Mouse (Mus musculus) heart, embryonic 13.5 days (tissue): ENCODE data around the gene Fam53b. TPM values are rescaled to one million over a fixed set of nuclear protein-coding genes. Genes with fewer than 3 reads are reported as not detected.

ENCODE experiments used
- ATAC-seq: fragments of 200-750 bp; cut with Nextera tagmentation; 2 replicates; pipeline ENCODE4 v1.8.0; 2017; ENCODE audit warnings: moderate TSS enrichment; ENCODE audit not compliant: insufficient number of reproducible peaks, low FRiP score, low TSS enrichment; ENCODE audit errors: extremely low read depth
- H3K27ac ChIP-seq: fragments of 300-500 bp; sonication (generic); replicated peaks from 2 replicates; pipeline ENCODE4 v1.5.1; 2015; ENCODE audit warnings: moderate library complexity, mild to moderate bottlenecking, inconsistent platforms
- H3K27me3 ChIP-seq: fragments of 300-500 bp; sonication (generic); replicated peaks from 2 replicates; pipeline ENCODE4 v1.6.1; 2015; ENCODE audit warnings: mild to moderate bottlenecking, inconsistent platforms
- H3K36me3 ChIP-seq: fragments of 300-500 bp; sonication (generic); 2 replicates; pipeline ENCODE4 v1.6.1; 2015; ENCODE audit warnings: mild to moderate bottlenecking, inconsistent platforms
- H3K4me1 ChIP-seq: fragments of 300-500 bp; sonication (generic); 2 replicates; pipeline ENCODE4 v1.6.1; 2015; ENCODE audit warnings: inconsistent platforms
- H3K4me2 ChIP-seq: fragments of 300-500 bp; sonication (generic); 2 replicates; pipeline ENCODE4 v1.6.1; 2015; ENCODE audit warnings: inconsistent platforms, mild to moderate bottlenecking, moderate library complexity
- H3K4me3 ChIP-seq: fragments of 300-500 bp; sonication (generic); 2 replicates; pipeline ENCODE4 v1.5.1; 2015; ENCODE audit warnings: moderate library complexity, mild to moderate bottlenecking, inconsistent platforms
- H3K9ac ChIP-seq: fragments of 300-500 bp; sonication (generic); 2 replicates; pipeline ENCODE4 v1.6.1; 2015; ENCODE audit warnings: inconsistent platforms, mild to moderate bottlenecking, moderate library complexity
- H3K9me3 ChIP-seq: fragments of 300-500 bp; sonication (generic); 2 replicates; pipeline ENCODE4 v1.6.1; 2016; ENCODE audit warnings: inconsistent platforms
- WGBS: fragments of 180-500 bp; shearing (Covaris S2); methylation state at CpG from one replicate; pipeline ENCODE4 v1.1.7; 2015; ENCODE audit warnings: mixed read lengths; 5-methylcytosine and 5-hydroxymethylcytosine counted together
- polyA plus RNA-seq: library from polyadenylated mRNA; unstranded; fragments of >200 nt; fragmentation: Nextera tagmentation; extraction: Ambion mirVana; gene quantifications from 2 replicates; pipeline ENCODE4 v1.2.1, GENCODE M21; 2015

The Fam53b gene
- polyA plus RNA-seq, 1 experiment from 2014 or later, result 12.5 TPM

DNA sequence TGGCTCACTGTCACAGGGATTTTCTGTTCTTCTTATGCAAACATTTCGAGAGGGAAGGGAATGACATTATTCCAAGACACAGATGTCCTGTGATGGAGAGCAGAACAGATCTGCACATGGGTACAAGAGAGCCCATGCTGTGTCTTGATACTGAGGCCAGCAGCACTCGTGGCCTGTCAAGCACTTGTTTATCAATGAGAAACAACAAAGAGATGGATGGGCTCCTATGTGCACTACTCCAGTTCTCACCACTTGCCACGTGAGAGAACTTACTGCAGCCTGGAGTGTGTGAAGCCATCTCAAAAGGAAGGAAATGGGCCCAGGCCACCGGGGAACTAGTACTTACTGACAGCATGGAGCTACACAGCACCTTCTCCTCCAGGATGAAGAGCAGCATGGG is 27.2 kb downstream of the Fam53b start:
- 15% methylated on average over 4 of the region's 4 CpGs for WGBS
- no peaks in the 10 kb centered on the region for H3K36me3 ChIP-seq
- H3K27ac ChIP-seq, result peak overlapping the region; percentile 85
- H3K9me3 ChIP-seq, result no peaks in the 10 kb centered on the region
- 0 out of 2 replicates have a peak overlapping the region, but pooled peaks have one; percentile 5 for H3K4me2 ChIP-seq
- peaks cover 69% of the 10 kb centered on the region for H3K4me1 ChIP-seq
- H3K27me3 ChIP-seq, result no peaks in the 10 kb centered on the region
- no peak for ATAC-seq
- H3K9ac ChIP-seq, result peak overlapping the region; percentile 30; the same call in 1 of the 2 replicates
- H3K4me3 ChIP-seq, result no peak overlapping the region

DNA sequence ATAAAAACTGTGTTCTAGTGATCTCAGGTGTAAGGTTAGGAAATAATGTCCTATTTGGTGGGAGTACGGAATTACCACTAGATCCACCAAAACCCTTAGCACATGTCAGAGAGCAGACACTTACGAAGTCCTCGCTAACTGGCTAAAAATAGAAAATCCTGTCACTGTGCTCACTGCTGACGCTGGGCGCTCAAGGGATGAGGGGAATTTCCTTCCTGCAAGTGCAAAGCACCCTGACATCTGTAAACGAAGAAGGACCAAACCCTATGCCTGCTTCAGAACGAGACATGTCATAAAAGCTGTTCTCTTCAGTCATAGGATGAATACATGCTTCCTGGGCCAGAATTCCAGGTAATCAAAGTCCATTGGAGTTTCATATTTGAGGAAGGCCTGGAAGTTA is 27.7 kb downstream of the Fam53b start:
- H3K9me3 ChIP-seq, result no peaks in the 10 kb centered on the region
- H3K27me3 ChIP-seq, result no peaks in the 10 kb centered on the region
- H3K4me1 ChIP-seq, result peaks cover 74% of the 10 kb centered on the region
- H3K4me2 ChIP-seq, result 0 out of 2 replicates have a peak overlapping the region, but pooled peaks have one; percentile 5
- H3K27ac ChIP-seq, result peak overlapping the region; percentile 85
- peak overlapping the region; percentile 65 for H3K9ac ChIP-seq
- WGBS, result 17% methylated on average over 7 of the region's 7 CpGs
- no peaks in the 10 kb centered on the region for H3K36me3 ChIP-seq
- ATAC-seq, result no peak
- H3K4me3 ChIP-seq, result no peak overlapping the region

DNA sequence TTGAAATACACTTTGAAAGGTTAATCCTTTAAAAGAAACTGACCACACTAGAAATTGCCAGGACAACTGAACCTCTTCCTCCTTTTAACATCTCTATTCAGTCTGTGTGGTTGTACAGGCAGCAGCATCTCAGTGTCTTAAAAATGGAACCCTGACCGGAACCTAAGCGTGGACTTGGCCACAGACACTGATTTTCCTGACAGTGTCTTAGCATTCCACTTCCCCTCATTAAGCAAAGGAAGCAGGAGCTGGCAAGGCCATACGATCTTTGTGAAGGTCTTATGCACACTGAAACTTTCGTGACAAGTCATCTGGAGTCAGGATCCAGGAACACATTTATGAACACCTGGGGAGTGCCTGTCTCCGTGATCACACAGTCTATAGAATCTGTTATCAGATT is 29.6 kb downstream of the Fam53b start:
- Histone ChIP-seq H3K9ac (no peak overlapping the region), H3K4me1 (peaks cover 80% of the 10 kb centered on the region), H3K9me3 (no peaks in the 10 kb centered on the region), H3K4me2 (no peak overlapping the region), H3K27ac (no peak overlapping the region), H3K27me3 (no peaks in the 10 kb centered on the region), H3K36me3 (no peaks in the 10 kb centered on the region), H3K4me3 (no peak overlapping the region)
- no peak for ATAC-seq
- 73% methylated on average over 5 of the region's 5 CpGs for WGBS

DNA sequence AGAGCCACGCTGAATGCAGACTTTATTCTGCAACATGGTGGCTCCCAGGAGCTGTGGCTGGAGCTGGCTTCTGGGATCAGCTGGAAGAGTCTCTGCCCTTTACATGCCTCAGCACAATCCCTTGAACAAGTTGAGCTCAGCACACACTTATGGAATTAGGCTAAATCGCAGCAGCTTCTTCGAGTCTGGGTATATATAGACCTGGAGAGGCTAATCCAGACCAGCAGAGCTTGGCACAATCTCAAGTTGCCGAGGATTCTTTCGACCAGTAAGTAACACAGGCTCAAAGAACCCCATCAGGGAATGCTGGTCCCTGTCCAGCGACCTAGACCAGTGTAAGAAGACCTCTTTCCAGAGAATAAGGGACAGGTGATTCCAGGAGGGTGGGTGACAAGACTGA is 31.8 kb downstream of the Fam53b start:
- H3K4me1 ChIP-seq, result peaks cover 85% of the 10 kb centered on the region
- peak overlapping the region; percentile 42; the same call in 1 of the 2 replicates for H3K9ac ChIP-seq
- H3K27me3 ChIP-seq, result no peaks in the 10 kb centered on the region
- no peaks in the 10 kb centered on the region for H3K9me3 ChIP-seq
- peak overlapping the region; percentile 13 for H3K4me2 ChIP-seq
- peak overlapping the region; percentile 71 for H3K27ac ChIP-seq
- H3K4me3 ChIP-seq, result no peak overlapping the region
- ATAC-seq, result no peak
- 44% methylated on average over 6 of the region's 6 CpGs for WGBS
- H3K36me3 ChIP-seq, result peaks cover 18% of the 10 kb centered on the region

DNA sequence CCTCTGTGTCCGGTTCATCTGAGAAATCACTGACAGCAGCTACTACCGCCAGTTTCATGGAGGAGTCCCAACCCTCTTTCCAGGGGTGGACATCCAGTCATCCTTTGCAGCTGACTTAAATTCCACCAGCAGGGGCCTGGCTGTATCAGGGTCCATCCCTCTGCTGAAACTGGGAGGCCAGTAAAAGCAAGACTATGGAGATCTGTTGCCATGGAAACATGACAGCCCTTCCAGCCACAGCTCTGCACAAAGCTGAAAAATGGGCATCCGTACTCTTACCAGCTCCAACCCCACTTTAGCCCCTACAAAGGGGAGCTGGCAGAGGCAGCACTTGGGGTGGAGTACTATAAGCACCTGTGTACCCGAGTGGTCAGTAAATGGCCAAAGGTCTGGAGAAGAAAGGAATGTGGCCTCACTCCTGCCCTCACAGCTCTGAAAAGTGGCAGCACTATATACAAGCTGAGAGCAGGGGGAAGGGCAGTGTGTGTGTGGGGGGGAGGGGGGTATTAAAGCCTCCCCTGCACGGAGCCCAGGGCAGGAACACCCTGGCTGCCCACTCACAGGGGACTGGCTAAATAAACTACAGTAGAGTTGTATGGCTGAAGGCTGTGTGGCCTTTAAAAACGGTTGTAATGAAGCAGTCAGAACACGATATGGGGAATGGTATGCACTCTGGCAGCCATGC is 32.4 kb downstream of the Fam53b start:
- H3K4me3 ChIP-seq, result no peak overlapping the region
- H3K4me1 ChIP-seq, result peaks cover 83% of the 10 kb centered on the region
- H3K27ac ChIP-seq, result peak overlapping the region; percentile 71
- peak overlapping the region; percentile 13; the same call in 1 of the 2 replicates for H3K4me2 ChIP-seq
- H3K9me3 ChIP-seq, result no peaks in the 10 kb centered on the region
- ATAC-seq, result no peak
- WGBS, result 39% methylated on average over 7 of the region's 7 CpGs
- H3K36me3 ChIP-seq, result peaks cover 24% of the 10 kb centered on the region
- peak overlapping the region; percentile 12; the same call in 1 of the 2 replicates for H3K9ac ChIP-seq
- H3K27me3 ChIP-seq, result no peaks in the 10 kb centered on the region

DNA sequence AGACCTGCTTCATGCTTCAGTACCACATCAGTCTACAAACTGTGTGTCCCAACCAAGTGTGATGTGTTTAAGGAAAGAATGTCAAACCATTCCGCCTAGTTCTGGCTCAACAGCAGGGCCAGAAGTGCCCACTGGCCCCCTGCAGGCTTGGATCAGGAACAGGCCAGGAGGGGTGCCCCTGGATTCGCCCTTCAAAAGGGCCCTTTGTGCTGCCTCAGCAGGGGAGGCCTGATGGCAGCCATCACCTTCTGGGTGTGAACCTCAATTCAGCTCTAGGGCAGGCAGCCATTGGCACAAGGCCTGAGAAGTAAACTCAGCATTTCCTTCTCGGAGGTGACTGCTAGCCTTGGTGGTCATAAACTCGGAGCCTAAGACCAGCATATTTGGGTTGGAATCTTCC is 33.1 kb downstream of the Fam53b start:
- Histone ChIP-seq H3K27ac (peak overlapping the region; percentile 71), H3K9me3 (no peaks in the 10 kb centered on the region), H3K4me3 (no peak overlapping the region), H3K4me1 (peaks cover 80% of the 10 kb centered on the region), H3K36me3 (peaks cover 26% of the 10 kb centered on the region), H3K9ac (peak overlapping the region; percentile 45; the same call in 1 of the 2 replicates), H3K27me3 (no peaks in the 10 kb centered on the region), H3K4me2 (no peak overlapping the region)
- no peak for ATAC-seq
- 63% methylated on average over 4 of the region's 4 CpGs for WGBS

DNA sequence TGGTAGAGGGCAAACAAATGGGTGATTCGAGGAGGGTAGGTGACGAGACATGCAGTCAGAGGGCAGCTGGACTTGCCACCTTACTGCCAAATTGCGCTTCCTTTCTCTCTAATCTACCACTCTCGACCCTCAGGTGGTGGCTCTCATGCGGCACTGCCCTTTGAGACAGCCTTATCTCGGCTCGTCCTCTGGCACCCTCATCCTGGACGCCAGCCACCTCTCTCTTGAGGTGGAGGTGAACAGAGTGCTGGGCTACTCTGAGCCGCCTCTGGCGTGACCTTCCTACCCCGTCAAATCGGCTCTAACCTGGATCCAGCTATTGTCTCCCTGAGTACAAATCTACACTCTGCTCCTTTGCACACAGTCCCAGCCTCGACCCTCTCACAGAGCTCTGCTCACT is 35.1 kb downstream of the Fam53b start:
- H3K4me2 ChIP-seq, result no peak overlapping the region
- no peak overlapping the region for H3K4me3 ChIP-seq
- 49% methylated on average over 13 of the region's 13 CpGs for WGBS
- H3K9me3 ChIP-seq, result no peaks in the 10 kb centered on the region
- ATAC-seq, result no peak
- H3K4me1 ChIP-seq, result peaks cover 79% of the 10 kb centered on the region
- H3K9ac ChIP-seq, result peak overlapping the region; percentile 8; the same call in 1 of the 2 replicates
- no peaks in the 10 kb centered on the region for H3K27me3 ChIP-seq
- peak overlapping the region; percentile 26 for H3K27ac ChIP-seq
- peaks cover 33% of the 10 kb centered on the region for H3K36me3 ChIP-seq

DNA sequence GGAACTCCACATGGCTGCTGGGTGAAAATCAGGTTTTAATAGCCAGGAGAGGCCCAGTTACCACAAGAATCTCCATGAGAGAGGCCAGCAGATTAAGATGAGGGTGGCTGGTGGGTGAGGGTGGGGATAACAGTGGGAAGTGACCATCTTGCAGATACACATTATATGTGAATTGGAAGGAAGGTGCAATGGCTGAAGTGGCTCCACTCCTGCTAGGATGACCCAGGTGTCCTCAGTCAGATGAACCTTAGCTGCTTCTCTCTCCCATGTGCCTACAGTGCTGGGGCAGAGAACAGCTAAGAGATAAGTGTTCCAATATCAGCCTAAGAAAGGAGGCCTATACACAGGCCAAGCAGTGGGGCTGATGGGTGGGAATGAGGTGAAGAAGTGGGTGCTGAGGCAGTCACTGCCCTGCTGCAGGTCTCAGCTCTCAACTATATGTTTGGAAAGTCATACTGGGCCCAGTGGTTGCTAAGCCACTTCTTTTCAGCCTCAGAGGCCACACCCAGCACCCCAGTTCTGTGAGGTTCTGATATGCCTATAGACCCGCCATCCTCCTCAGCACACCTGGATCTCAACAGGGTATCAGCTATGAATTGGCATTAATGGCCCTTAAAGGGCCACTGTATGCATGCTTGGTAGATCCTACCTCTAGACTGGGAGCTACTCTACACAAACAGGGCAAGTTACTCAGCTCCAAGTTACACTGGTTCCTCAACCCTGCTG is 35.8 kb downstream of the Fam53b start:
- no peaks in the 10 kb centered on the region for H3K9me3 ChIP-seq
- WGBS, result 82% methylated on average over 1 of the region's 1 CpGs

DNA sequence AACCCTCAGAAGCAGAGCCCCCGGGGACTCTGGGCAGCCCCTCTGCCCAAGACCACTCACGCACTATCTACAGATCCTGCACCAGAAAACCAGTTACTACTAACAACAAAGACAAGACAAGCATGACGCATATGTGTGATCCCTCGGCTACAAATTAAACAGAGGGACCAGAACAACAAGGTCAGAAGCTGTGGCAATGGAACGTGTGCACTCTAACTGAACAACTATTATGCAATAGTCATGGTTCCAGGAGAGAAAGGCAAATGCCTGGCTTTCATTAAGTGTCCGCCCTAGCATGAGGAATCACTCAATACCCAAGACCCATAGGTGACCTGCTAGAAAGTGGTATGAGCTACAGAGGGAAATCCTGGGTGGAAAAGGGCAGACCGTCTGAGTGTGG is 36.6 kb downstream of the Fam53b start:
- Histone ChIP-seq H3K27ac (no peak overlapping the region), H3K4me2 (no peak overlapping the region), H3K4me1 (peaks cover 73% of the 10 kb centered on the region), H3K4me3 (no peak overlapping the region), H3K9ac (no peak overlapping the region), H3K9me3 (no peaks in the 10 kb centered on the region), H3K27me3 (no peaks in the 10 kb centered on the region), H3K36me3 (peaks cover 33% of the 10 kb centered on the region)
- no peak for ATAC-seq
- 84% methylated on average over 7 of the region's 7 CpGs for WGBS

More for the DNA sequence above, 35.8 kb downstream of the Fam53b start:
- Histone ChIP-seq H3K9ac (no peak overlapping the region), H3K36me3 (peaks cover 33% of the 10 kb centered on the region), H3K4me2 (no peak overlapping the region), H3K27me3 (no peaks in the 10 kb centered on the region), H3K4me1 (peaks cover 77% of the 10 kb centered on the region), H3K4me3 (no peak overlapping the region), H3K27ac (peak overlapping the region; percentile 26)
- no peak for ATAC-seq

DNA sequence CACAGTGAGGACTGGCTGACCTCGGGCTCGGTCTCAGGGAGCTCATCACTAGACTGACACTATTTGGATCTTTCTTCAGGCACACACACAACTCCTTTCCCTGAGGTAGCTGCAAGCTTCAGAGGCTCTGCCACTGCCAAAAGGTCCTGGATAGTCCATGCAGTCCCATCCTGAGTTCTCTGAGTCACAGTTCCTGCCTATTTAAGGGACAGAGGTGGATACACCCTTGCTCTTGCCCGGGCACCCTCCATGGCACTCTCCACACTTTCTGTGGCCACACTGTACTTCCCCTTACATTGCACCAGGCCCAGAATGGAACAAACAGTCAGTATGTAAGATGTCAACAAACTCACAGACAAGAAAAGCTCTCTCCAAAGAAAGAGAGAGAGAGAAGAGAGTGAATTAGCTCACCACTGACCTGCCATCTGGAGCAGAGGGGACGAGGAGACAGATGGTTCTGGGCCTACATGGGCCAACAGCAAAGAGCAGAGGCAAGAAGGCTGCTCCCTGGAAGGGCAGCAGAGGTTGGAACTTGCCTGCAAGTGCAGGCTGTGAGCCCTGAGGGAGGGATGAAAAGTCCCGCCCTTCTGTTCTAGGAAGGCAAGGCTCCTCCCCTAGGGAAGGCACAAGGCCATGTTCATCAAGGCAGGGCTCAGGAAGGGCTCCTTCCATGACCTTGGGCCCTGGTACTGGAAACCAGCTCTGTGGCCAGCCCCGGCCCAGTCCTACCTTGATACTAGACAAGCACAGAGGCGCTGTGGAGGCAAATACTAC is 37.2 kb downstream of the Fam53b start:
- H3K4me1 ChIP-seq, result peaks cover 67% of the 10 kb centered on the region

DNA sequence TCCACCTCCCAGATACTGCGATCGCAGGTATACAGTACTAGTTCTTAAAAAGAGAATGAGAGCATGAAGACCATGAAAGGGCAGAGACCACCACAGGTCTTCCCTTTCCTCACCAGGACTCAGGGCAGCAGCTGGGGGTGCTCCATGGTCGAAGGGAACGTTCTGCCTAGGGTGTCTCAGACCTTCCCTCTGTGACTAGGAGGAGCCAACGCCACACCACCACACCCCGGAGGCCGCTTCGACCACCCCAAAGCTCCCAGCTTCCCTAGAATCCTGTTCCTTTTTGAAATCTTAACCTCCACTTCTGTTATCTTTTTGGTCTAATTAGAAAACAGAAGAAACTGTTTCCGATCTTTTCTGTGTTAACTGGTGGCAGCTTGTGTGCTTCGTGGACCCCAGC is 37.8 kb downstream of the Fam53b start:
- Histone ChIP-seq H3K4me3 (no peak overlapping the region), H3K9me3 (no peaks in the 10 kb centered on the region), H3K27me3 (no peaks in the 10 kb centered on the region), H3K36me3 (peaks cover 42% of the 10 kb centered on the region), H3K4me2 (no peak overlapping the region), H3K4me1 (peaks cover 61% of the 10 kb centered on the region), H3K9ac (no peak overlapping the region), H3K27ac (no peak overlapping the region)
- no peak for ATAC-seq
- WGBS, result 82% methylated on average over 10 of the region's 10 CpGs

More for the DNA sequence above, 37.2 kb downstream of the Fam53b start:
- Histone ChIP-seq H3K27me3 (no peaks in the 10 kb centered on the region), H3K36me3 (peaks cover 38% of the 10 kb centered on the region), H3K4me3 (no peak overlapping the region), H3K9me3 (no peaks in the 10 kb centered on the region), H3K27ac (no peak overlapping the region), H3K9ac (no peak overlapping the region), H3K4me2 (no peak overlapping the region)
- 73% methylated on average over 7 of the region's 7 CpGs for WGBS
- no peak for ATAC-seq
